Mouse (Mus musculus) heart, embryonic 14.5 days (tissue): ENCODE results near the gene H2-K1. TPM values are rescaled to one million over a fixed set of nuclear protein-coding genes. Genes with fewer than 3 reads are reported as not detected.

ENCODE experiments used
- ATAC-seq: fragments of 200-750 bp; cut with Nextera tagmentation; 2 replicates; pipeline ENCODE4 v1.8.0; 2017; ENCODE audit warnings: low read depth, moderate TSS enrichment; ENCODE audit not compliant: insufficient number of reproducible peaks, insufficient read depth, low FRiP score
- H3K27ac ChIP-seq, 2 experiments: fragments of 200-500 bp in 1 of 2; fragments of 300-500 bp in 1 of 2; sonication (generic) in 1 of 2; replicated peaks in 1 of 2; 2 replicates each; pipeline ENCODE4 v1.5.1; 2012 to 2014; ENCODE audit warnings: low read depth in 2 of 2, low read length in 2 of 2, control low read depth in 1 of 2, mild to moderate bottlenecking in 1 of 2, mixed read lengths in 1 of 2; ENCODE audit not compliant: control insufficient read depth in 1 of 2, insufficient read depth in 1 of 2
- H3K27me3 ChIP-seq: fragments of 300-500 bp; sonication (generic); 2 replicates; pipeline ENCODE4 v1.6.1; 2014; ENCODE audit warnings: mild to moderate bottlenecking, low read length, control low read depth; ENCODE audit not compliant: control insufficient read depth, insufficient read depth
- H3K36me3 ChIP-seq: fragments of 300-500 bp; sonication (generic); 2 replicates; pipeline ENCODE4 v1.6.1; 2014; ENCODE audit warnings: mild to moderate bottlenecking, control low read depth, low read length, mixed read lengths; ENCODE audit not compliant: control insufficient read depth, insufficient read depth
- H3K4me1 ChIP-seq, 2 experiments: fragments of 200-500 bp in 1 of 2; fragments of 300-500 bp in 1 of 2; sonication (generic) in 1 of 2; 2 replicates each; pipeline ENCODE4 v1.6.1; 2012 to 2014; ENCODE audit warnings: low read length in 2 of 2, control low read depth in 1 of 2, mixed read lengths in 1 of 2; ENCODE audit not compliant: control insufficient read depth in 2 of 2, insufficient read depth in 2 of 2
- H3K4me2 ChIP-seq: fragments of 300-500 bp; sonication (generic); 2 replicates; pipeline ENCODE4 v1.6.1; 2014; ENCODE audit warnings: mild to moderate bottlenecking, low read length
- H3K4me3 ChIP-seq, 2 experiments: fragments of 200-500 bp in 1 of 2; fragments of 300-500 bp in 1 of 2; sonication (generic) in 1 of 2; 2 replicates each; pipeline ENCODE4 v1.5.1; 2012 to 2014; ENCODE audit warnings: low read length in 2 of 2, mild to moderate bottlenecking in 2 of 2, control low read depth in 1 of 2, low read depth in 1 of 2, moderate library complexity in 1 of 2; ENCODE audit not compliant: control insufficient read depth in 1 of 2, insufficient read depth in 1 of 2
- H3K9ac ChIP-seq: fragments of 300-500 bp; sonication (generic); 2 replicates; pipeline ENCODE4 v1.6.1; 2014; ENCODE audit warnings: mild to moderate bottlenecking, low read length
- H3K9me3 ChIP-seq: fragments of 300-500 bp; sonication (generic); 2 replicates; pipeline ENCODE4 v1.6.1; 2016; ENCODE audit warnings: low read length, control low read depth; ENCODE audit not compliant: control insufficient read depth
- WGBS: fragments of 180-500 bp; shearing (Covaris S2); extraction: QIAGEN DNeasy Blood & Tissue Kit; methylation state at CpG from one replicate; pipeline ENCODE4 v1.1.7; 2014; 5-methylcytosine and 5-hydroxymethylcytosine counted together
- microRNA counts: library from miRNA; unstranded; fragments of <30 nt; microRNA quantifications from one replicate; lab custom pipeline; 2016
- microRNA-seq: library from miRNA; unstranded; fragments of <30 nt; microRNA quantifications from one replicate; pipeline ENCODE4, GENCODE M21; 2016
- polyA plus RNA-seq: library from polyadenylated mRNA; unstranded; fragments of >200 nt; fragmentation: Nextera tagmentation; extraction: Ambion mirVana; gene quantifications from 2 replicates; pipeline ENCODE4 v1.2.1, GENCODE M21; 2014

H2-K1 gene
- polyA plus RNA-seq, 1 experiment from 2014 or later, result 32.3 TPM

GRCm38 (mm10) chr17:33947430-33948089 lies 52.6 kb downstream of the H2-K1 start:
- Histone ChIP-seq H3K4me3 (no peak overlapping the region), H3K4me2 (no peak overlapping the region), H3K4me1 (peaks cover 16 to 23% of the 10 kb centered on the region in 2 experiments), H3K9me3 (no peaks in the 10 kb centered on the region), H3K27me3 (no peaks in the 10 kb centered on the region), H3K36me3 (peaks cover 72% of the 10 kb centered on the region), H3K9ac (no peak overlapping the region), H3K27ac (no peak overlapping the region)
- ATAC-seq, result no peak
- 86% methylated on average over 10 of the region's 10 CpGs for WGBS

MicroRNAs encoded within 50 kb of the gene (microRNA counts, 519-probe panel; counts per million panel counts)
- microRNA mmu-miR-219 (lab: Ali Mortazavi, UCI), result 322 counts per million, percentile 70 among the panel's probes with 10 or more counts

Small RNA genes lying within 50 kb of the gene (microRNA-seq; reads per million reads assigned to microRNA genes)
- gene Mir219a-1 (not detected), gene Mir219c (not detected)

Other genes with a start within 250 kb of the H2-K1 start
- gene Rab11b, start 239.8 kb downstream of the H2-K1 start, polyA plus RNA-seq, result 300 and 314 TPM in 2 replicates
- 13.5 and 16.4 TPM in 2 replicates for gene Angptl4, start 218.5 kb downstream of the H2-K1 start, polyA plus RNA-seq
- gene Kank3, start 189.8 kb downstream of the H2-K1 start, polyA plus RNA-seq, result 53.8 and 54.2 TPM in 2 replicates
- gene Rps28, start 175.8 kb downstream of the H2-K1 start, polyA plus RNA-seq, result 653 and 768 TPM in 2 replicates
- 628 and 707 TPM in 2 replicates for gene Ndufa7, start 175.8 kb downstream of the H2-K1 start, polyA plus RNA-seq
- gene Cd320, start 157.3 kb downstream of the H2-K1 start, polyA plus RNA-seq, result 43.5 and 49.2 TPM in 2 replicates
- not detected in 2 replicates for gene Gm7029, start 126.5 kb downstream of the H2-K1 start, polyA plus RNA-seq
- 4.5 and 5.4 TPM in 2 replicates for gene Kifc1, start 109.7 kb downstream of the H2-K1 start, polyA plus RNA-seq
- gene Platr17, start 95.2 kb downstream of the H2-K1 start, polyA plus RNA-seq, result 0.26 and 0.35 TPM in 2 replicates
- gene Daxx, start 90.9 kb downstream of the H2-K1 start, polyA plus RNA-seq, result 24.5 and 27.2 TPM in 2 replicates
- gene Tapbp, start 84.4 kb downstream of the H2-K1 start, polyA plus RNA-seq, result 44.9 and 47.1 TPM in 2 replicates
- 4.5 and 8.9 TPM in 2 replicates for gene Zbtb22, start 84.4 kb downstream of the H2-K1 start, polyA plus RNA-seq
- 30.3 and 38.9 TPM in 2 replicates for gene Rgl2, start 70.8 kb downstream of the H2-K1 start, polyA plus RNA-seq
- 110 TPM in 2 replicates for gene Pfdn6, start 60.0 kb downstream of the H2-K1 start, polyA plus RNA-seq
- gene Wdr46, start 59.7 kb downstream of the H2-K1 start, polyA plus RNA-seq, result 14.7 and 15.5 TPM in 2 replicates
- gene B3galt4, start 48.9 kb downstream of the H2-K1 start, polyA plus RNA-seq, result 3.8 and 4.6 TPM in 2 replicates
- 27.6 and 30.6 TPM in 2 replicates for gene Vps52, start 44.5 kb downstream of the H2-K1 start, polyA plus RNA-seq
- gene Rps18, start 44.3 kb downstream of the H2-K1 start, polyA plus RNA-seq, result 1,085 and 1,186 TPM in 2 replicates
- 5.4 and 7.4 TPM in 2 replicates for gene Ring1, start 24.3 kb upstream of the H2-K1 start, polyA plus RNA-seq
- 46.8 and 57.7 TPM in 2 replicates for gene H2-Ke6, start 27.7 kb upstream of the H2-K1 start, polyA plus RNA-seq
- 48.0 and 53.2 TPM in 2 replicates for gene Slc39a7, start 31.3 kb upstream of the H2-K1 start, polyA plus RNA-seq
- gene Rxrb, start 31.5 kb upstream of the H2-K1 start, polyA plus RNA-seq, result 14.2 and 16.4 TPM in 2 replicates
- 0.32 and 0.51 TPM in 2 replicates for gene Col11a2, start 39.1 kb upstream of the H2-K1 start, polyA plus RNA-seq
- 0.78 TPM in 1 of 2 replicates, not detected in the other for gene H2-Oa, start 92.0 kb upstream of the H2-K1 start, polyA plus RNA-seq
- gene H2-DMa, start 119.2 kb upstream of the H2-K1 start, polyA plus RNA-seq, result 5.7 and 9.3 TPM in 2 replicates
- 72.8 and 74.9 TPM in 2 replicates for gene Brd2, start 122.3 kb upstream of the H2-K1 start, polyA plus RNA-seq
- gene H2-DMb2, start 143.0 kb upstream of the H2-K1 start, polyA plus RNA-seq, result 0.32 and 0.36 TPM in 2 replicates
- gene H2-DMb1, start 152.7 kb upstream of the H2-K1 start, polyA plus RNA-seq, result 0.38 and 0.62 TPM in 2 replicates
- 1.7 and 1.9 TPM in 2 replicates for gene Tap1, start 187.2 kb upstream of the H2-K1 start, polyA plus RNA-seq
- gene Psmb9, start 187.4 kb upstream of the H2-K1 start, polyA plus RNA-seq, result 1.6 and 1.7 TPM in 2 replicates
- gene Psmb8, start 197.4 kb upstream of the H2-K1 start, polyA plus RNA-seq, result 4.4 and 4.6 TPM in 2 replicates
- 2.1 and 2.8 TPM in 2 replicates for gene Tap2, start 203.2 kb upstream of the H2-K1 start, polyA plus RNA-seq
- gene H2-Ob, start 238.6 kb upstream of the H2-K1 start, polyA plus RNA-seq, result not detected in 2 replicates